Mouse (Mus musculus): ENCODE data around the gene March10. TPM values are rescaled to one million over a fixed set of nuclear protein-coding genes. Genes with fewer than 3 reads are reported as not detected.

Gene March10
- polyA plus RNA-seq, 1 experiment from 2014 or later, result 0.37 TPM

DNA sequence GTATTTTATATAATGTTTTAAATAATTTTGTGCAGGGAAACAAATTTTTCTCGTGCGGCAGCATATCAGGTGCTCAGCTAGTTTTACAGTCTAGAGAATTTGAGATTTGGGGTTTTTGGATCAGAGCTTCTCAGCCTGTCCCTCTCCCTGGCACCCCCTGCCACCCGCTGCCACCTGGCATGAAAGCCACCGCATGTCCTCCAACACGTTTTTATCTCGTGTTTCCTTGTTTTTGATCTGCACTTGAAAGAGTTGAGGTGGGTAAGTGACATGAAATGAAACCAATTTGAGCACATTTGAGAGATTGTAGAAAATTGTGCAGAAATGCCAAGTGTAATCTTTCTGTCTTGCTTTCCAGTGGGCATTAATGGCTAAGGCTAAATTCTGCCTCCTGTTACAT lies 11.6 kb downstream of the March10 start:
- no peak overlapping the region for H3K9ac ChIP-seq (ENCODE audit: low read depth, low read length)
- H3K4me1 ChIP-seq (replicated peaks; ENCODE audit: control insufficient read depth, insufficient read depth, low read length), result no peaks in the 10 kb centered on the region
- no peak overlapping the region for H3K4me2 ChIP-seq (replicated peaks; ENCODE audit: low read depth, low read length)
- no peak overlapping the region for H3K27ac ChIP-seq (ENCODE audit: low read depth, low read length)
- ATAC-seq (ENCODE audit: low FRiP score) (no peak), DNase-seq (ENCODE audit: low spot score) (no peak)
- no peaks in the 10 kb centered on the region for H3K27me3 ChIP-seq (ENCODE audit: control insufficient read depth, insufficient read depth, low read length)
- H3K4me3 ChIP-seq (ENCODE audit: low read depth, low read length), result no peak overlapping the region
- WGBS, result 77% methylated on average over 6 of the region's 6 CpGs
- H3K9me3 ChIP-seq (ENCODE audit: control insufficient read depth, low read length), result no peaks in the 10 kb centered on the region
- H3K36me3 ChIP-seq (ENCODE audit: control insufficient read depth, insufficient read depth, low read length), result no peaks in the 10 kb centered on the region

DNA sequence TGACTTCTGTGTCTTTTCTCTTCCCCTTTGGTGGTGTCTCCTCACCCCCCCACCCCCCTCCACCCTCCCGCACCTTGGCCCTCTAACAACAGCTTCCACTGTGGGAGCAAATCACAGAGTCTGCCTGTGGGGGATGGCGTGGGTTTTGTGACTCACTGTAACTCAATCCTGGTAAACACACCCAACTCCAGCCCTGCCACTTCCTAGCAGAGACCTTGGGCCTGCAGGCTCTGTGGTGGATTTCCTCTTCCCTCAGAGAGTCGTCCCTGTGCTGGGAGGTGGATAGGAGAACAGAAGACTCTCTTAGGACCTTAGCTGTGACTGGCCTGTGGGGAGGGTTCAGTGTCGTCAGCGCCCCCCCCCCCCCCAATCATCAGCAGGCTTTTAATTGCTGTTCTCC lies 13.0 kb downstream of the March10 start:
- Histone ChIP-seq H3K4me1 (replicated peaks; ENCODE audit: control insufficient read depth, insufficient read depth, low read length) (no peaks in the 10 kb centered on the region), H3K9ac (ENCODE audit: low read depth, low read length) (no peak overlapping the region), H3K4me3 (ENCODE audit: low read depth, low read length) (no peak overlapping the region), H3K27me3 (ENCODE audit: control insufficient read depth, insufficient read depth, low read length) (no peaks in the 10 kb centered on the region), H3K9me3 (ENCODE audit: control insufficient read depth, low read length) (no peaks in the 10 kb centered on the region), H3K36me3 (ENCODE audit: control insufficient read depth, insufficient read depth, low read length) (no peaks in the 10 kb centered on the region), H3K4me2 (replicated peaks; ENCODE audit: low read depth, low read length) (no peak overlapping the region), H3K27ac (ENCODE audit: low read depth, low read length) (no peak overlapping the region)
- DNase-seq (ENCODE audit: low spot score) (no peak), ATAC-seq (ENCODE audit: low FRiP score) (no peak)
- 64% methylated on average over 5 of the region's 5 CpGs for WGBS

DNA sequence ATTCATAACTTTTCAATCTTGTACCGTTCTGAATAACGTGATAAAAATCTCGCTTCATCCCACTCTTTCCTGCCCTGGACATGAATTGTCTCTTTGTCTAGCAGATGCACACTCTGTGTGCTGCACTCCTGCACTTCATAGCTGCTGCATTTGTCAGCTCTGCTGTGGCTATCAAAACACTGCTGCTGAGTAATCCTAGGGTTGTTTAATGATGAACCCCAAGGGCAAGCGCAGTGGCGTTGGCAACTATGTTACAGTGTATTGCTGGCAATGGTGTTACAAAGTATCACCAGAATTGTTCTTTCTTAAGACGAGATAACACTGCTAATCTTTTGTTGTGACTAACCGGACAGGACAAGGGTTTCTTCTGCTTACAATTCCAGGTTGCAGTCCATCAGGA lies 16.7 kb downstream of the March10 start:
- DNase-seq (ENCODE audit: low spot score) (no peak), ATAC-seq (ENCODE audit: low FRiP score) (no peak)
- Histone ChIP-seq H3K4me1 (replicated peaks; ENCODE audit: control insufficient read depth, insufficient read depth, low read length) (no peaks in the 10 kb centered on the region), H3K36me3 (ENCODE audit: control insufficient read depth, insufficient read depth, low read length) (no peaks in the 10 kb centered on the region), H3K27me3 (ENCODE audit: control insufficient read depth, insufficient read depth, low read length) (no peaks in the 10 kb centered on the region), H3K9me3 (ENCODE audit: control insufficient read depth, low read length) (no peaks in the 10 kb centered on the region), H3K27ac (ENCODE audit: low read depth, low read length) (no peak overlapping the region), H3K4me2 (replicated peaks; ENCODE audit: low read depth, low read length) (no peak overlapping the region), H3K9ac (ENCODE audit: low read depth, low read length) (no peak overlapping the region), H3K4me3 (ENCODE audit: low read depth, low read length) (no peak overlapping the region)
- WGBS, result 79% methylated on average over 7 of the region's 7 CpGs

DNA sequence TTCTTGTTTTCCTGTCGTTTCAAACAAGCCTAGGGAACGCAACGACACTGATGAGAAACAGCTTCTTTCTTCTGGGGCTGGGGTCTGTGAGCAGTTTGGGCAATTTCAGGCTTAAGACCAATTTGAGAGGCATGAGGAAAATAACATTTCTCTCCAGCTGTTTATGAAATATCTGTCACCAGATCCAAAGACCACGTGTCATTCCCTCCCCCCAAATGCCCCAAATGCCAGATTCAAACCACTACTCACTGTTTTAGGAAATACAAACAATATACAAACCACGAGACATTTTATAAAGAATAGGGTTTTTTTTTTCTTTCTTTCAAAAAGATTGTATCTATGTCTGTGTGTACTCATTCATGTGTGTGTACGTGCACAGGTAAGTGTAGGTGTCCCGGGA lies 17.6 kb downstream of the March10 start:
- Histone ChIP-seq H3K27ac (ENCODE audit: low read depth, low read length) (no peak overlapping the region), H3K36me3 (ENCODE audit: control insufficient read depth, insufficient read depth, low read length) (no peaks in the 10 kb centered on the region), H3K9ac (ENCODE audit: low read depth, low read length) (no peak overlapping the region), H3K27me3 (ENCODE audit: control insufficient read depth, insufficient read depth, low read length) (no peaks in the 10 kb centered on the region), H3K9me3 (ENCODE audit: control insufficient read depth, low read length) (no peaks in the 10 kb centered on the region), H3K4me3 (ENCODE audit: low read depth, low read length) (no peak overlapping the region), H3K4me1 (replicated peaks; ENCODE audit: control insufficient read depth, insufficient read depth, low read length) (no peaks in the 10 kb centered on the region), H3K4me2 (replicated peaks; ENCODE audit: low read depth, low read length) (no peak overlapping the region)
- WGBS, result 85% methylated on average over 7 of the region's 7 CpGs
- ATAC-seq (ENCODE audit: low FRiP score) (no peak), DNase-seq (ENCODE audit: low spot score) (no peak)

DNA sequence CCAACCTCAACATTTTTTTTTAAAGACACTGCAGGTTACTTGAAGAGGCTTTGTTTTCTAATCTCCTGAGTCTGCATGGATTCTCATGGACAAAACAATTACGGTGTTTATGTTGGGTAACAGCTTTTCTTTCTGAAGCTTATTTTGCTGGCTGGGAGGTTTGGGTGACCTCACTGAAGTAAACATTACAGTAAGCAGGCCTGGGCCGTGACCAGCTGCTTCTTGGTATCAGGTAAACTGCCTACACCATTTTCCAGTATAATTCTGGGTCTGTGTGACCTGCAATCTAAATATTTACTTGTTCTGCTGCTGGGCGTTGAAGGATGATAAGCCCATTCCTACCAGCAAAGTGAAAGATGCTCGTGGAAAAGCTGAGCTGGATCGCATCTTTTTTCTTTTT lies 30.1 kb downstream of the March10 start:
- Histone ChIP-seq H3K4me1 (replicated peaks; ENCODE audit: control insufficient read depth, insufficient read depth, low read length) (no peaks in the 10 kb centered on the region), H3K4me3 (ENCODE audit: low read depth, low read length) (no peak overlapping the region)
- 84% methylated on average over 5 of the region's 5 CpGs for WGBS

DNA sequence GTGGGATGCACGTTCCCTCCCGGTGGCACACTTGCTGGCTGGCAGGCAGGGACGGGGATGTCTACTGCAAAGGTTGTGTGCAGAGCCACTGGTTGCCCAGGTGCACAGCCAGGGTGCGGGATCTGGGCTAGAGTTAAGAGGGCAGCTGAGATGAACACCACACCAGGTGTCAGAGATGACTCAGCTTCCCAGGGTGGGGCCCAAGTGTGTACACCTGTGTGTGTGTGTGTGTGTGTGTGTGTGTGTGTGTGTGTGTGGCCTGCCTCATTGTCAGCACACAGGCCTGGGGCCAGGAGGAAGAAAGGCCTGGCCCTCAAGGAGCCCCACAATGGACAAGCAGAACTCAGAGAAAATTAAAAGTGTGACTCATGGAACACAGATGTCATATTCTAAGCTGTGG lies 31.9 kb downstream of the March10 start:
- no peaks in the 10 kb centered on the region for H3K27me3 ChIP-seq (ENCODE audit: control insufficient read depth, insufficient read depth, low read length)
- H3K9ac ChIP-seq (ENCODE audit: low read depth, low read length), result no peak overlapping the region
- H3K36me3 ChIP-seq (ENCODE audit: control insufficient read depth, insufficient read depth, low read length), result no peaks in the 10 kb centered on the region
- ATAC-seq (ENCODE audit: low FRiP score), result no peak
- no peak overlapping the region for H3K4me2 ChIP-seq (replicated peaks; ENCODE audit: low read depth, low read length)
- H3K4me1 ChIP-seq (replicated peaks; ENCODE audit: control insufficient read depth, insufficient read depth, low read length), result no peaks in the 10 kb centered on the region
- H3K27ac ChIP-seq (ENCODE audit: low read depth, low read length), result no peak overlapping the region
- no peak overlapping the region for H3K4me3 ChIP-seq (ENCODE audit: low read depth, low read length)
- WGBS, result 91% methylated on average over 4 of the region's 4 CpGs
- H3K9me3 ChIP-seq (ENCODE audit: control insufficient read depth, low read length), result no peaks in the 10 kb centered on the region
- DNase-seq (ENCODE audit: low spot score), result no peak

More for the DNA sequence above, 30.1 kb downstream of the March10 start:
- no peaks in the 10 kb centered on the region for H3K9me3 ChIP-seq (ENCODE audit: control insufficient read depth, low read length)
- H3K27me3 ChIP-seq (ENCODE audit: control insufficient read depth, insufficient read depth, low read length), result no peaks in the 10 kb centered on the region
- H3K27ac ChIP-seq (ENCODE audit: low read depth, low read length), result no peak overlapping the region
- H3K36me3 ChIP-seq (ENCODE audit: control insufficient read depth, insufficient read depth, low read length), result no peaks in the 10 kb centered on the region
- H3K4me2 ChIP-seq (replicated peaks; ENCODE audit: low read depth, low read length), result no peak overlapping the region
- DNase-seq (ENCODE audit: low spot score) (no peak), ATAC-seq (ENCODE audit: low FRiP score) (no peak)
- H3K9ac ChIP-seq (ENCODE audit: low read depth, low read length), result no peak overlapping the region

DNA sequence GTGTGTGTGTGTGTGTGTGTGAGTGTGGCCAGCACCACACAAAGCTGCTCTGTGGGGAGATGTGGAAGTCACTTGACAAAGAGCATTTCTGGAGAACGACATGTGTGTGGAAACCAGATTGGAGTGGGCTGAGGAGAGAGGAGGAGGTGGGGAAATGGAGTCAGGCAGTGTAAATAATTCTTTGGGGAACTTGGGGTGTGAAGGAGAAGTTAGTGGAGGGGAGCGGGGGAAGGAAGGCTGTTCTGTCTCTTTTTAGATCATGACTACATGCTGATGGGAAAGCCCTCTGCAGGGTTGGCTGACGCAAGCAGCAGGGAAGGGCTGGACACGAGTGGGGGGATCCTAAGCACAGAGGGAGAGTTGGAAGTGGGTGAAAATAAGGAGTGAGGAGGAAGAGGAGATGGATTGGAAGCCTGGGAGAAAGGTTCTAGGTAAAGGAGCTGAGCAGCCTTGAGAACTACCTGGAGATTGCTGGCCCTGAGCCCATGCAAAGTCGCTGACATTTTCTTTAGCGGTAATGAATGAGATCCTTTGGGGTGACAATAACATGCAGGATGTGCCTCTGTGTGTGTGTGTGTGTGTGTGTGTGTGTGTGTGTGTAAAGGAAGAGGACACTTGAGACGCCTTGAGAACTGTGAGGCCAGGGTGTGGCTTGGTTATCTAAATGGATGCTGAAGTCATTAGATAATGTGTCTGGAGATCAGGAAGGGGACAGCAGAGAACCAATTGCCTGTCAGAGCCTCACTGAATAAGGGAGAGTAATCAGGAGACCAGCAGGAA lies 35.7 kb downstream of the March10 start:
- Histone ChIP-seq H3K27me3 (ENCODE audit: control insufficient read depth, insufficient read depth, low read length) (no peaks in the 10 kb centered on the region), H3K9ac (ENCODE audit: low read depth, low read length) (no peak overlapping the region), H3K4me2 (replicated peaks; ENCODE audit: low read depth, low read length) (no peak overlapping the region), H3K36me3 (ENCODE audit: control insufficient read depth, insufficient read depth, low read length) (no peaks in the 10 kb centered on the region), H3K9me3 (ENCODE audit: control insufficient read depth, low read length) (no peaks in the 10 kb centered on the region), H3K4me3 (ENCODE audit: low read depth, low read length) (no peak overlapping the region), H3K4me1 (replicated peaks; ENCODE audit: control insufficient read depth, insufficient read depth, low read length) (no peaks in the 10 kb centered on the region), H3K27ac (ENCODE audit: low read depth, low read length) (no peak overlapping the region)
- ATAC-seq (ENCODE audit: low FRiP score) (no peak), DNase-seq (ENCODE audit: low spot score) (no peak)
- 80% methylated on average over 7 of the region's 7 CpGs for WGBS

DNA sequence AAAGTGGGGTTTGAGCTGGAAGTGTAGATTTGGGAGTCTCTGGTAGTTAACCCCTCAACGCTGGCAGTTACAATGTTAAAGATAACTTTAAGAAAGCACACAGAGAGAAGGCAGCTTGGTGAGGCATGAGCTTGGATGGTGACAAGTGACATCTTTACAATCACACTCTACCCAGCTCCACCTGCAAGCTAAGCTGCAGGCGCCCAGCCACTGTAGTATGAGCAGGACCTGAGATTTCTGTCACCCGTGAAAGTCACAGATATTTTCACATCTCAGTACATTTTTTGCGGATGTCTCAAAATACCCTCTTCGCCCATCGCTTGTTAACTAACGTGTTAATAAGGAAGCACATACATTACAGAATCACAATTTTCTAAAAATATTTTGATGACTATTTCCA lies 36.6 kb downstream of the March10 start:
- DNase-seq (ENCODE audit: low spot score) (no peak), ATAC-seq (ENCODE audit: low FRiP score) (no peak)
- Histone ChIP-seq H3K9me3 (ENCODE audit: control insufficient read depth, low read length) (no peaks in the 10 kb centered on the region), H3K4me1 (replicated peaks; ENCODE audit: control insufficient read depth, insufficient read depth, low read length) (no peaks in the 10 kb centered on the region), H3K36me3 (ENCODE audit: control insufficient read depth, insufficient read depth, low read length) (no peaks in the 10 kb centered on the region), H3K27ac (ENCODE audit: low read depth, low read length) (no peak overlapping the region), H3K27me3 (ENCODE audit: control insufficient read depth, insufficient read depth, low read length) (no peaks in the 10 kb centered on the region), H3K4me3 (ENCODE audit: low read depth, low read length) (no peak overlapping the region), H3K9ac (ENCODE audit: low read depth, low read length) (no peak overlapping the region), H3K4me2 (replicated peaks; ENCODE audit: low read depth, low read length) (no peak overlapping the region)
- WGBS, result 90% methylated on average over 7 of the region's 7 CpGs

DNA sequence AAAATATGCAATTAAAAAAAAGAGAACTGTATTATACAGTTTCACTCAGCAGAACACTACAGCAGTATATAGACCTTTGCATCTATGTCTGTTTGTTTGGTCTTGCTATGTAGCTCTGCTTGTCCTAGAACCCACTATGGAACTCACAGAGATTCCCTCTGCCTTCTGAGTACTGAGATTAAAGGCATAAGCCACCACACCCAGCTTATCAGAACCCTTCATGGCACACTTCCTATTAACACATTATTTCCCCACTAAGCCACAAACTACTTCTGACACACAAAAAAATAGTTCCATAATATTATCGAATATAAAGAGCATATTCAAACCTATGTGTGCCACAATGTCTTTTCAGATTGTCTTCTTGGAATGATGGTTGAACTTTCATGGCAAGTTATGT lies 42.5 kb downstream of the March10 start:
- H3K9ac ChIP-seq (ENCODE audit: low read depth, low read length), result no peak overlapping the region
- no peak overlapping the region for H3K4me2 ChIP-seq (replicated peaks; ENCODE audit: low read depth, low read length)
- 85% methylated on average over 1 of the region's 1 CpGs for WGBS
- H3K9me3 ChIP-seq (ENCODE audit: control insufficient read depth, low read length), result no peaks in the 10 kb centered on the region
- H3K27me3 ChIP-seq (ENCODE audit: control insufficient read depth, insufficient read depth, low read length), result no peaks in the 10 kb centered on the region
- H3K4me1 ChIP-seq (replicated peaks; ENCODE audit: control insufficient read depth, insufficient read depth, low read length), result no peaks in the 10 kb centered on the region
- H3K36me3 ChIP-seq (ENCODE audit: control insufficient read depth, insufficient read depth, low read length), result no peaks in the 10 kb centered on the region
- DNase-seq (ENCODE audit: low spot score), result no peak
- no peak overlapping the region for H3K4me3 ChIP-seq (ENCODE audit: low read depth, low read length)
- no peak overlapping the region for H3K27ac ChIP-seq (ENCODE audit: low read depth, low read length)
- ATAC-seq (ENCODE audit: low FRiP score), result no peak
